Mouse (Mus musculus) embryo, embryonic 9.5 days (tissue): ENCODE measurements at regions not wholly inside any gene's neighbourhood (a gene's known extent, or its start where the extent isn't known, plus 50 kb on each side); places are given as distances from the start of the nearest gene placed in this dataset.

Source experiments
- DNase-seq: peaks from one replicate; pipeline ENCODE4 v3.0.0-alpha.2; 2017; ENCODE audit errors: extremely low spot score

- no peak for DNase-seq
Observed at GRCm38 (mm10) chr13:31681571-31681970, 56.0 kb downstream of the Foxf2 start.

- DNase-seq = no peak
Observed at GRCm38 (mm10) chr13:31683311-31683710, 57.7 kb downstream of the Foxf2 start.

GRCm38 (mm10) chr13:31688531-31688930 lies 62.9 kb downstream of the Foxf2 start:
- no peak for DNase-seq

GRCm38 (mm10) chr13:31689317-31689716 lies 63.7 kb downstream of the Foxf2 start:
- DNase-seq = peak; percentile 22

- DNase-seq = no peak
Observed at GRCm38 (mm10) chr13:31695725-31696124, 70.1 kb downstream of the Foxf2 start.

- no peak for DNase-seq
Observed at GRCm38 (mm10) chr13:31704199-31704598, 78.6 kb downstream of the Foxf2 start.

- DNase-seq = peak; percentile 23
Observed at GRCm38 (mm10) chr13:31705406-31705805, 79.8 kb downstream of the Foxf2 start.

GRCm38 (mm10) chr13:31710681-31711080 lies 85.1 kb downstream of the Foxf2 start:
- DNase-seq = no peak

- DNase-seq = no peak
Observed at GRCm38 (mm10) chr13:31715683-31716082, 90.1 kb downstream of the Foxf2 start.

GRCm38 (mm10) chr13:31716771-31717170 lies 89.7 kb upstream of the Foxc1 start:
- DNase-seq = no peak

GRCm38 (mm10) chr13:31720731-31721130 lies 85.7 kb upstream of the Foxc1 start:
- no peak for DNase-seq

GRCm38 (mm10) chr13:31728862-31729261 lies 77.6 kb upstream of the Foxc1 start:
- no peak for DNase-seq

- no peak for DNase-seq
Observed at GRCm38 (mm10) chr13:31746276-31746675, 60.2 kb upstream of the Foxc1 start.
